Mouse (Mus musculus): ENCODE data around the gene Stag3.

DNA sequence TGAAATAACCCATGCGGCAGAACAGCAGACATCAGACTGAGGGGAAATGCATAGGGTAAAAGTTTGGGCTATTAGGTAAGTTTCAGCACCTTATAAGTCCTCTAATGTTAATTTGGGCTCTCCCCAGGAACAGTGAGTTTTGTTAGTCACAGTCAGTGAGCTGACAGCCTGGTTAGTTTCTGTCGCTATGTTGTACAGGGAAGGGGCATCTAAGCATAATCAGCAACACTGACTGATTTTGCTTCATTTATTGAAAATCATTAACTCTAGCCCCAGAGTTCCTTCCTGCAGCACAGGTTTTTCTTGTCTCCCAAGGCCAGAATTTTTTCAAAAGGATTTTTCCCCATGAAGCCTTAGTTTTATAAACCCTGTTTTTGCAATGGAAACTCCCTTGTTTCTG is 46.3 kb upstream of the Stag3 start:
- no peak for TF ChIP-seq CTCF (IDR thresholded peaks at IDR 0.05; ENCODE audit: insufficient read depth, low read depth, low read length)
- no peak for TF ChIP-seq POLR2A (IDR thresholded peaks at IDR 0.05; ENCODE audit: insufficient read depth, low read depth, low read length)

All from olfactory bulb, adult 2 months (tissue).